Mouse (Mus musculus): ENCODE data around the gene Hoxa5. TPM values are rescaled to one million over a fixed set of nuclear protein-coding genes. Genes with fewer than 3 reads are reported as not detected.

Hoxa5 gene
- total RNA-seq, 1 experiment from 2014 or later = 3.9 TPM

DNA sequence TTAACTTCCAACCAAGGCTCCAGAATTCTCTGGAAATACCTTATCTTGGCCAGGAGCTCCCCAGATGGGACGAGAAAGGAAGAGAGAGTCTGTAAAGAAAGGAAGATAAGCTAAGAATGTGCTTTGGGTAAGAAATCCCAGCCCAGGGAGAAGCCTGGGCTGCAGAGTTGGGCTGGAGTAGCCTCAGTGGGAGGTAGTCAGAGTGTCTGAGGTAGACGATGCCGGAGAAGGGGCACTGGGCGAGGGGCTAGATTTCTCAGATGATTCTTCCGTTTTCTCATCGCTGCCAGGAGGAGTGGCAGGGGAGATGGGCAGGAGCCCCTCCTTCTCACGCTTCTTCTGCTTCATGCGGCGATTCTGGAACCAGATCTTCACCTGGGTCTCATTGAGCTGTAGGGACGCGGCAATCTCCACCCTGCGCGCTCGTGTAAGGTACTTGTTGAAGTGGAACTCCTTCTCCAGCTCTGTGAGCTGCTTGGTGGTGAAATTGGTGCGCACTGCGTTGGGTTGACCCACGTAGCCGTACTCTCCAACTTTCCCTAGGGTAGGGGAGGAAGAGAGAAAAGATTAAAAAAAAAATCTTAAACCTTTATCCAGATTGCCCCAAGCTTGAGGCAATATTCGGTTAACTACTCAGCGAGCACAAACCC lies 47.7 kb downstream of the Hoxa5 start:
- no peak for ATAC-seq (replicated peaks; ENCODE audit: low read depth, poor library complexity, severe bottlenecking)

DNA sequence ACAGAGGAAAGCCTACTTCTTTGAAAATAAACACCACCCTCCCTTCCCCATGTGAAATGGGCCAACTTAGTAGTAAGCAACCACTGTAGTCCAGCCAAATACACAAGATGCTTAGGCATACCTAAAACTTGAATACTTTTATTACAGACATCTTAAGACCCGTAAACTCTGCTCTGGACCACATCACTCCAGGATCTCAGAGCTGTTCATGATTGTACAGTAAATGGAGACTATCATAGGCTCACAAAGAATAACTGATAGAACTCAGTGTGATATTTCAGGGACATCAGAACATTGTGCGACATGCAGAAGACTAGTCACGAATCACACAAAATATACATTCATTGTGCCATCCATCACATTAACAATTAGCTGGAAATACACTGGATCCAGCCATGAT lies 48.9 kb downstream of the Hoxa5 start:
- no peak for ATAC-seq (replicated peaks; ENCODE audit: low read depth, poor library complexity, severe bottlenecking)

DNA sequence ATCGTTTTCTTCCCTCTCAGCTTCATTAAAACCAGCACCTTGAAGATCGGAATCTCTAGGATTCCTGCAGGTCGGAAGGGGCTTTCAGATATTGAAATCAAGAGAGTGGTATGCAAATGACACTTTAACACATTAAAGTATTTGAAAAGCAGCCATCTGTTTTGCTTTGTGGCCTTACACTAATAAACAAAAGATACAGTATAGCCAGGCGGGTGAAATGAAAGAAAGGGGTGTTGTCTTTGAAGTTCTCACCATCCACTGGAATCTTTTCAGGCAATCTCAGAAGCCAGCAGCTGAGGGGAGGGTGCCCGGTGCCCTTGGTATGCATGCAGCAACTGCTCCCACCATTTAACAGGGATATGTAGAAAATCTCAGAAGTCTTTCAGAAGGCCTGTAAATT lies 50.3 kb downstream of the Hoxa5 start:
- ATAC-seq (replicated peaks; ENCODE audit: low read depth, poor library complexity, severe bottlenecking) = no peak

DNA sequence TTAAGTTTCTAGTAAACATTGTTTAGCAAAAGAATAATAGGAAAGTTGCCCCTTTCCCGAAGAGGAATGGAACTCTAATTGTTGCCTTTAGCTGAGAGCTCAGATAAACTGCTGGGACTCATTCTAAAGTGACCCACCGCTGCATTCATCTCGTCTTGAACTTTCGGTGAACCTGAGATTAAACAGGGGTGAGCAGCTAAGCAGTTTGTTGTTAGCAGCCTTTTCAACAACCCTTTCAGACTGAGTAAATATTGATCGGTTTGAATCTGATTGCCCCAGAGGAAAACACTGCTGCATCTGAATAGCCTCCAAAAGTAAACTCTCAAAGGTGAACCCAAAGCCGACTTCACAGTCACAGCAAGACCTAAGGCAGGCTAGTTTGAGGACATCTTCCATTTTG lies 51.1 kb downstream of the Hoxa5 start:
- ATAC-seq (replicated peaks; ENCODE audit: low read depth, poor library complexity, severe bottlenecking) = no peak

DNA sequence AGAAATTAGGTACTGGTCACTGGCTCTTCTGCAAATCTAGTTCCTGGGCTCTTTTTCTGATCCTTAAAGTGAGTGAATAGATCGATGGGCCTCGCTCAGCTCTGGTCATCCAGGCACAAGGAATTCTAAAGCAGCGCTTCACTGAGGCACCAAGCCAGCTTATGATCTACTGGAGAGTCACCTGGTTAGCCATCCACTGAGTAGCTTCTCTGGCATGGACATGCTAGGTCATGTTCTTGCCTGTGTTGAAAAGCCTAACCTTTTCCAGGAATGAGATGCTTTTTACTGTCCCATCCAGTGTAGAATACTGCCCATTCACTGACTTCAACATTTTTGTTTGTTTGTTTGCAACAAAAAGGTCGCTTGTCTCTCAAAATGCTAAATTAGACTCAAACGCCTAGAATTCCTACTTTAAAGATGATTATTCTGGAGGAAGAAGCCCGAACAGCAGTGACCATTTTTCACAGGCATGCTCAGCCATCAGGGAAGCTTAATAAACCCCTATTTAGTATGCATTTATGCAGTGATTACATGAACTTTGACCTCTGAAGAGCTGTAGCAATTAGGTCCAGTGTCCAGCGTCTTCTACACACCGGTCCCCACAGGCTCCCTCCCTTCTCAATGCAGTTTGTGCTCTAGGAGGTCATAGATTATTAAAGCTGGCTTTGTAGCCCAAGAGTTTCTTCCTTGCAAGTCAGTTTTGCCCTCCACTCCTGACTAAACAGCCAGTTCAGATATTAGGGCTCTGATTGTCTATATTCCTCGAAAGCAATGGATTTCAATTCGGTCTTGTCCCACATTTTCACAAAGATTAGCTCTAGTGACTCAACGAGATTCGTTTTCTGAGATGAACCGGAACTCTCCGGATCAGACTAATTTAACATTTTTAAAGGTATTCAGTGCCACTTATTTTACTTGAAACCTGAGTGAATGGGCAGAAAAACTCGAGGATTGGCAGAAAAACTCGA lies 51.9 kb downstream of the Hoxa5 start:
- no peak for ATAC-seq (replicated peaks; ENCODE audit: low read depth, poor library complexity, severe bottlenecking)

Other genes with a start within 250 kb of the Hoxa5 start
- 127 and 171 TPM in 2 replicates for gene Skap2, start 192.0 kb downstream of the Hoxa5 start, total RNA-seq (2017)
- gene Hoxa1, start 46.3 kb downstream of the Hoxa5 start, total RNA-seq (2017) = not detected in 2 replicates
- not detected in 2 replicates for gene Hoxa2, start 39.8 kb downstream of the Hoxa5 start, total RNA-seq (2017)
- not detected in 2 replicates for gene 5730596B20Rik, start 27.1 kb downstream of the Hoxa5 start, total RNA-seq (2017)
- 0.27 and 1.5 TPM in 2 replicates for gene Hoxa4, start 12.8 kb downstream of the Hoxa5 start, total RNA-seq (2017)
- 3.0 TPM in 1 of 2 replicates, not detected in the other for gene Hoxa6, start 4.1 kb upstream of the Hoxa5 start, total RNA-seq (2017)
- gene Hoxa3, start 8.7 kb upstream of the Hoxa5 start, total RNA-seq (2017) = 1.1 and 2.8 TPM in 2 replicates
- gene Gm28308, start 8.8 kb upstream of the Hoxa5 start, total RNA-seq (2017) = not detected in 2 replicates
- 10.6 and 17.7 TPM in 2 replicates for gene Hoxa7, start 17.3 kb upstream of the Hoxa5 start, total RNA-seq (2017)
- gene Hoxa9, start 26.5 kb upstream of the Hoxa5 start, total RNA-seq (2017) = 46.4 and 56.2 TPM in 2 replicates
- gene Hoxa10, start 36.3 kb upstream of the Hoxa5 start, total RNA-seq (2017) = 1.6 and 2.3 TPM in 2 replicates
- gene Hoxa11, start 41.2 kb upstream of the Hoxa5 start, total RNA-seq (2017) = not detected in 2 replicates
- not detected in 2 replicates for gene Hoxa13, start 56.3 kb upstream of the Hoxa5 start, total RNA-seq (2017)
- not detected in 2 replicates for gene Evx1, start 108.9 kb upstream of the Hoxa5 start, total RNA-seq (2017)